Mouse (Mus musculus) natural killer cell, adult 2 months (primary cell): ENCODE results near the gene St5.

Experiments used
- DNase-seq, 2 experiments: peaks; one replicate each; pipeline ENCODE4 v3.0.0; 2022; ENCODE audit warnings: low spot score in 2 of 2

The St5 gene

DNA sequence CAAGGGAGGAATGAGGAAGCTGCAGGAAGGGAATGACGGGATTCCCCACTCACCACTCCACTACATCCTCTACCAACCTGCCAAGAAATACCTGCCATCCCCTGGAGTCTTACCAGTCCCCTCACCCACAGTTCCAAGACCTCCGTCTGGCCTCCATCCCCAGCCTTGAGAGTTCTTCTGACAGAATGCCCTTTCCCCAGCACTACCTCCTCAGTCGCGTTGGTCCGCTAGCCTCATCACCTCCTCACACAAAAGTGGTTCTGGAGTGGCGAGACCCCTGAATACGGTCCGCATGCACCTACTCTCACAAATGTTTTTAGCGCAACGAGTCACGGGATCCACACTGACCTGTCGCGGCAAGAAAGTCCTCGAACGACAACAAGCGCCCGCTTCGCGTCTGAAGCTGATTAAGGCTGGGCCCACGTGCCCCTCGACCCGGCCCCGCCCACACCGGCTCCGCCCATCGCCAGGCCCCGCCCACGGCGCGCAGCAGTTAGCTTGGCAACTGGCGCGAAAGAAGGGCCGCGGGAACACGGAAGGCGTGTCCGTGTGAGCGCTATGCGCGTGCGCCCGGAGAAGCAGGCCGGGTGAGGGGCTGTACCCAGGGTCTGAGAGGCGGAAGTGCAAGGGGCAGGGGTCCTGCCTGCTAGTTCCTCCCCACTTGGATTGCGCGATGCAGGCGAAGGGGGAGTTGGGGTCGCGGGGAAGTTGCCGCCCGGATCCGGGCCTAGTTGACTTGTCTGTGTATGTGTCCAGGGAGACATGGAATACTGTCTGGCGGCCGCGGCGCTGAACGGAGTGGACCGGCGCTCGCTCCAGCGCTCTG is at the start of gene St5, which contains the start of gene Akip1:
St5 (minus strand) TSS at position 416 of the 826 bp plus-strand sequence.
Akip1 (plus strand) TSS at position 501 of the 826 bp plus-strand sequence.
- peak; percentile 93 to 96 for DNase-seq

- peak; percentile 64 for DNase-seq
Observed at GRCm38 (mm10) chr7:109752008-109752925, 48.9 kb upstream of the St5 start, which contains the start of gene Tmem9b. Gene Tmem9b (minus strand): TSS chr7:109752875.

- DNase-seq = no peak
Observed at GRCm38 (mm10) chr7:109751427-109752007, 48.1 kb upstream of the St5 start.

DNA sequence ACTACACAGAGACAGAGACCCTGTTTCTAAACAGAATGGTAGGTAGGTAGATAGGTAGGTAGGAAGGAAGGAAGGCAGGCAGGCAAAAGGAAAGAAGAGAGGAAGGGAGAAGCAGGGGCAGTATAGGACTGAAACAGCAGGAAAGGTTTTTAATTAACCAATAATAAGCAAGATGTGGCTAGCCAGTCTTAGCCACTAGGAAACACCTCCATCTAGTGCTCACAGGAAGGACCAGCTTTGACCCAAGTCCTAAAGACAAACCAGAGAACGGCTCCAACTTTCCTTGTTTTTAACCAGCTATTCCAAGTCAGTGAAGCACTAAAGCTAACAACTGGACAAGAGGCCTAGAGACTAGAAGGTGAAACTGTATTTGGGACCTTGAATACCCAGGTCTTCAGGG is 44.3 kb upstream of the St5 start:
- no peak for DNase-seq

- DNase-seq = no peak
Observed at GRCm38 (mm10) chr7:109741703-109742102, 38.3 kb upstream of the St5 start.

- DNase-seq = no peak
Observed at GRCm38 (mm10) chr7:109741060-109741459, 37.7 kb upstream of the St5 start.

DNA sequence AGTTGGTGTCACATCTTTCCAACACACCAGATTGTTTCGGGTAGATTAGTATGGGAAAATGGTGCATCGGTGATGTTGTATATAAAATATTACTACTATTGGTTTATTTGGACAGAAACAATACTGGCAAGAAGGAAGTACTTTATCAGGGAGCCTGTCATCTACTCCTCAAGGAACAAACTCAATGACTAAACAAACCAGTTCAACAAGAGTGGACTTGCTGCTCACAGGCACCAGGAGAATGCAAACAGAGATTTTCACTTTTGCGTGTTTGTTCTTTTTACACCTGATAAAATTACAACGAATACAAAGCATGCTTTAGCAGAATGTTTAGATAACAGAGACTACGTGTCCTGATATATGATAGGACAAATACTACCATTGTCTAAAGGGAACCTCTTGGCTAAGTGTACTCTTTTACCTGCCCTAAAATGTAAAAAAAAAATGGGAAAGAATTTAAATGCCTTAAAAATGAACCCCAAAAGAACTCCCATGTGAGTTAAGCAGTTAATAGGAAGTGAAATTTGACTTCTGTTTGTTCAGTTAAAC is 36.5 kb upstream of the St5 start:
- no peak for DNase-seq

DNA sequence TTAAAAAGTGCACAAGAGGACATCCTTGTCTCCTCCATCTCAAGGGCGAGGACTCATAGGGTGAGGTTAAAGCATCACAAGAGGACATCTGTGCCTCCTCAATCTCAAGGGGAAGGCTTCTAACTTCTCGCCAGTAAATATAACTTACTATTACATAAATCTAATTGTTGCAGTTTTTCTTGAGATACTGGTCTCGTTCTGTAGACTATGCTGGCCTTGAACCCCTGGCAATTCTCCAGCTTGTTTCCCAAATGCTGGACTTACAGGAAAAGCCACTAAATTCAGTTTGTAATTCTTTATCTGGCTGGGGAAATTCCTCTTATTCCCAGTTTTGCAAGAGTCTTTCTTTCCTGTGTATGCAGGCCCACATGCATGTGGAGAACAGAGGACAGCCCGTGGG is 31.4 kb upstream of the St5 start:
- no peak for DNase-seq

- no peak for DNase-seq
Observed at GRCm38 (mm10) chr7:109731626-109732025, 28.2 kb upstream of the St5 start, which contains the start of gene Ascl3. Gene Ascl3 (minus strand): TSS chr7:109731726.

DNA sequence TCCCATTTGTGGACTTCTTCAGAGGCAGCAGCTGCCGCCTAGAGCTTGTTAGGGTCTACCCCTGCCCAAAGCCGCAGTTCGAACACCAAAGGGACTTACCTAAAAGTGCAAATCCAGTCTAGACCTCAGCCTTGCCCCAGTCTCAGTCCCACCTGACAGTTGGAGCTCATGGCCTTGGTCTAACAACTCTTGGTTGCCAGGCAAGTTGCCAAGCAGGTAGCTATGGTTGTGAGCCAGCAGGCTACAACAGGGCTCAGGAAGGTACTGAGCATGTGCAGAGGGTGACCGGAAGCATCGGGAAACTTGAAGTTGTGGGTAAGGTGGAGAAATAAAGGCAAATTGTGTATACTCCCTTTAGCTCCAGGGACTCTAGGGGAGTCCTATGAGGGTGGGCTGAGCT is 20.3 kb upstream of the St5 start, which contains the start of gene BC051019:
BC051019 (minus strand) TSS at position 154 of the 400 bp plus-strand sequence.
- DNase-seq = no peak

GRCm38 (mm10) chr7:109723114-109723513 is 19.7 kb upstream of the St5 start:
- DNase-seq = no peak

DNA sequence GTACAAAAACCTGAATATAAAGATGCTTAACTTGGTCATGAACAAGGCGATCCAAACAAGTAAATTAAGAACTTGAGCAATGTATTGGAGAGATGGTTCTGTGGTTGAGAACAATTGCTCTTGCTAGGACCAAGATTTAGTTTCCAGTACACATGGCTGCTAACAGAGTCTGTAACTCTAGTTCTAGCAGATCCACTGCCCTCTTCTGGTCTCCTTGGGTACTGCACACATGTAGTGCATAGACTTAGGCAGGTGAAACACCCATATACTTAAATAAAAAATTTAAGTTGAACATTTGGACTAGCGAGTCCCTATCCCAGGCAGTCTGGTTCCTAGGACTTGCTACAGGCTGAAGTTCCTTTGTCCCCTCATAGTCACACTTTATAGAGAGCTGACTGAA is 19.2 kb upstream of the St5 start:
- no peak for DNase-seq

GRCm38 (mm10) chr7:109719286-109719685 is 15.9 kb upstream of the St5 start:
- no peak for DNase-seq

DNA sequence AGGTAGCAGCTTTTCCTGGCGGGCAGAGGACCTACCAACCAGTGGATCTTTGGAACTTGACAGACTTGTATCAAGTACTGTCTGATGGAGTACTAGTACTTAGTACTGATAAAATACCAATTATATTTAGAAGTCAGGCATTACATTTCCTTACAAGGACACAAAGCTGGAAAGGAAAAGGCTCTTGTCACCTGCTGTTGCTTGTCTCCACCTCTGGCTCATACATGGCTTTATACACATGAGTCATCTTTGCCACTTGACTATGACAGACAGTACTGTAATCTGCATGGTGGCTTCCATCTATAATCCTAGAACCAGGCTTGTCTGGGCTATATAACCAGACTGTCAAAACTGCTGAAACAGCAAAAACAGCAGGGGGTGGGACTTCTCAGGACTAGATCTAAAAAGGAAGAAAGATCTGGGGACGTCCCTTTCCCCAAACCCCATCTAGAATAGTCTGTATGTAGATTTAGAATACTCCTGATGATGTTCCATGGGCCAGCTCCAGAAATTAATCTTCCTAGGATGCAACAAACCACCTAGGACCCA is 10.1 kb upstream of the St5 start:
- no peak for DNase-seq

DNA sequence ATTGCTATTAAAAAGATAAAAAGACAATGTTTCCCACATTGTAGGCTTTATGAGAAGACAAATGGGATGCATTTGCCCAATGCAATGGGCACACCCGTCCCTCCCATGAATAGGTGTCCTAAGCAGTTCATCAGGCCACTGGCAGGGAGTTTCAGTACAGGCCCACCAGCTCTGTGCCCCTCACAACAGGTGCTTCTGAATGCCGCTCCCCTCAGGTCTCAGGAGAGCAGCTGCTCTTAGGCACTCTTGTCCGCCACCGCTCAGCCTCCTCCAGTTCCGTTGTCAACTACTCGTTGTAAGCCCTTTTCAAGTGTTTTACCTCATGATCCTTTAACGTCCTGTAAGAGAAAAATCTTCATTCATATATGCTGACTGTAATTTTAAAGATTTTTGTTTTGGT is 8.8 kb upstream of the St5 start:
- no peak for DNase-seq

- no peak for DNase-seq
Observed at GRCm38 (mm10) chr7:109710069-109710468, 6.7 kb upstream of the St5 start.

- DNase-seq = no peak
Observed at GRCm38 (mm10) chr7:109708961-109709382, 5.6 kb upstream of the St5 start.

DNA sequence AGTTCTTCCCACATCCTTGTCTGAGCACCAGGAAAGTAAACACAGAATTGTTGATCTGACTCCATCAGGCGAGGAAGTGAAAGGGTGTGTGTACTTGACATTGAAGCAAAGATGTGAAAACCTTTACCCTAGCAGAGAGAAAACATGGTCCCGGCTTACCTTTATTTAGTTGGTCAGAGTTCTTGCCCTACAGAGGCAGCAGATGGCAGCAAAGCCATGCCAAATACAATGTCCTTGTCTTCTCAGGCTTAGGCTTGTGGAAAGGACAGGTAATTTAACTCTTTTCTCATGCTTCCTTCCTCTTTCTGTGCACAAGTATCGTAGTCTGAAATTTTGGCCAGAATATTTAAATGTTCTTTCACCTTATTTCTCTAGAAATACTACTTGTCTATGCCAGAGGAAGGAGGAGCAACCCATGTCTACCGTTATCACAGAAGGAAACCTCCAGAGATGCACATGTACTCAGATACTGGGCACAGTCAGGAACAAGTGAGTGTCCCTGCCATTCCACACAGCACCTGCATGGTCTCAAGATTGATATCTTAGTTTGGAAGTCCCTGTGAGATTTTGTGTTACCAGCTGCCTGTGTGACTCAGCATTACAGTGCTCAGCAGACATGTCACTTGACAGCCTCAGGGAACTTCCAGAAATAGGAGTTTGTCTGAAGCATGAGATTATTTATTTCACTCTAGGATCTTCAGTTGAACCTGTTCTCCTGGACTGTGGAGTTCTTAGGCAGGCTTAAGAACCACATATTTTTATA is 3.8 kb upstream of the St5 start:
- peak; percentile 18 to 49 for DNase-seq

GRCm38 (mm10) chr7:109704461-109704860 is 1.1 kb upstream of the St5 start:
- no peak for DNase-seq

- peak in 1 of 2 experiments; percentile 5 for DNase-seq
Observed at GRCm38 (mm10) chr7:109704016-109704377, 592 bp upstream of the St5 start.

DNA sequence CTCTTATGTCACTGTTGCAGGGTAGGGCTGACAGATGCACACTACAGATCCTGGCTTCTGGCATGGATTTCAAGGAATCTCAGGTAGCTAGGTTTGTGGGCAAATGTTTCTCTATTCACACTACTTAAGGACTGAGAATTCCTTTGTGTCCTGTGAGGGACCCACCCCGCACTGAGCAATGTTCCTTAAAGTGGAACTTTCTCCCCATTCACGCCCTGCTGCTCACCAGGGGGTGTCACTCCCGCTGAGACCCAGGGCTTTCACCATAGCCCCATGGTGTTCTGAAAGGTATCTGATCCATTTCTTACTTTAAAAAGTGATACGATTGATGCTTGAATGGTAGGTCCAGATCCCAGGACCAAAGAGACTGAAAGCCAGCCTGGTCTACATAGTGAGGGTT is 684 bp downstream of the St5 start:
- no peak for DNase-seq
